Mouse (Mus musculus): ENCODE results near the gene Syn3. TPM values are rescaled to one million over a fixed set of nuclear protein-coding genes. Genes with fewer than 3 reads are reported as not detected.
"Not testable (repeated sequence)": the region's sequence is repeated elsewhere in the genome, so short reads cannot be mapped to it uniquely, and the experiment has no call there.

Gene Syn3
- 3.2 and 4.0 TPM in 2 replicates for polyA plus RNA-seq (2015; fragmentation: Nextera tagmentation; extraction: Ambion mirVana)

DNA sequence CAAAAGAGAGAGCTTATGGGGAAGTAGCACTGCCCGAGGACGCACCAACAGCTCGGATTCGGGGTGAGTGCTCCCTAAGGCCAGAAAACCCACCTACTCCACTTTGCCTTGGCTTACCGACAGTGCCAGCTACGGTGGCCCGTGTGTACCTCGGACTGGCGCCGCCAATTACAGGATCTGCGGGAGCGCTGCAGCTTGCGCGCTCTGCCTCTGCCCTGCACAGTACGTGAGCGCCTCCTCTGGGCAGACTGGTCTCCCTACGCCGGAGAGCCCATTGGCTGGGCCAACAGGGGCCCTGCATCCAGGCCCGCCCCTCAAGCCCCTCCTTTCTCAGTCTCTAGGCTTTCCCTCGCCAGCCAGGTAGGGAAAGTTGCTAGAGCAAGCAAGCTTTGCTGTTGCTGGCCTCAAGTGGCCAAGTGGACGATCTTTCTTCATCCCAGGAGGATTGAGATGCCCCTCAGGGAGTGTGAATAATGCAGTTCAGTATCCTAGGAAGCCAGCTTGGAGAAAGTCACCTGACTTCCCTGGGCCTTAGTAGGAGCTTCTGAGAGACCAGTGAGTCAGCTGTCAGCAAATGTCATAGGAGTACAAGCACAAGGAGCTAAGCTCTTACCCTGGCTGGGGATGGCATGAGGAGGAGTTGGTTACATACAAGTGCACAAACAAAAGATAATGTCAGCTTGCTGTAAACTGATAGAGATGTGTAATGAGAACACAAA is at the start of gene Syn3:
Gene Syn3, minus strand, starts transcription at position 224 of the 719 bp plus-strand sequence.
- under 1% methylated on average over 21 of the region's 21 CpGs for WGBS

DNA sequence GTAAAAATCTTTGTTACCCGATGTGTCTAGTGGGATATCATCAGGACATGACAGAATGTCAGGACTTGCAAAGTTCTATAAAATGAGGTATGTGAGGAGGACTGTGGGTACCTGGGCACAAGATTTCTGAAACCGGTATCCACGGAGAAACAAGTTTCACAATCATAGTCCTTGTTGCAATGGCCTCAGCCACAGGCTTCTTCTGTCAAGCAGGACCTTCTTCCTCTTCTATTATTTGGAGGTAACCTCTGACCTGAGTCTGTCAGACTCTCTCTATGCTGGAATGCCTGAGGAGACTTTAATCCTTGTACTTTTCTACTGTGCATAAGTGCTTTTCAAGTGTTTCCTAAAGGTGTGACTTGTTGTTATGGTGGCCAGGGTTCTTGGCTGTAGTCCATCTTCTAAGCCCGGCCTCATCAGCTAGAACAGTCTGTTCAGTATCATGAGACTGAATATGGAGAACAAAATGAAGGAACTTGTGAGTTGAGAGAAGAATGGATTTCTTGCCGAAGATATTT is 27.7 kb upstream of the Syn3 start:
- not testable (repeated sequence) for H3K9me3 ChIP-seq (replicated peaks; ENCODE audit: control insufficient read depth, low read length); ATAC-seq (ENCODE audit: insufficient read depth, low FRiP score); H3K27ac ChIP-seq (ENCODE audit: low read length); H3K4me2 ChIP-seq (ENCODE audit: low read depth, low read length); H3K4me3 ChIP-seq (replicated peaks; ENCODE audit: low read length); H3K4me1 ChIP-seq (ENCODE audit: control insufficient read depth, insufficient read depth, low read length); H3K36me3 ChIP-seq (ENCODE audit: control insufficient read depth, insufficient read depth, low read length); H3K27me3 ChIP-seq (ENCODE audit: control insufficient read depth, insufficient read depth, low read length); H3K9ac ChIP-seq (ENCODE audit: low read length)
- whole genome bisulfite sequencing, result 75% methylated on average over 2 of the region's 5 CpGs

More for the DNA sequence above, at the start of gene Syn3:
- Histone ChIP-seq H3K4me2 (ENCODE audit: low read depth, low read length) (peak within 1 kb of the TSS; percentile 57), H3K9ac (ENCODE audit: low read length) (peak within 1 kb of the TSS; percentile 70), H3K27me3 (ENCODE audit: control insufficient read depth, insufficient read depth, low read length) (no peaks in the 10 kb centered on the region), H3K4me3 (replicated peaks; ENCODE audit: low read length) (peak within 1 kb of the TSS; percentile 57), H3K36me3 (ENCODE audit: control insufficient read depth, insufficient read depth, low read length) (no peaks in the 10 kb centered on the region), H3K27ac (ENCODE audit: low read length) (peak within 1 kb of the TSS; percentile 55), H3K9me3 (replicated peaks; ENCODE audit: control insufficient read depth, low read length) (no peaks in the 10 kb centered on the region), H3K4me1 (ENCODE audit: control insufficient read depth, insufficient read depth, low read length) (peaks cover 8% of the 10 kb centered on the region)
- peak; percentile 97 for ATAC-seq (ENCODE audit: insufficient read depth, low FRiP score)

DNA sequence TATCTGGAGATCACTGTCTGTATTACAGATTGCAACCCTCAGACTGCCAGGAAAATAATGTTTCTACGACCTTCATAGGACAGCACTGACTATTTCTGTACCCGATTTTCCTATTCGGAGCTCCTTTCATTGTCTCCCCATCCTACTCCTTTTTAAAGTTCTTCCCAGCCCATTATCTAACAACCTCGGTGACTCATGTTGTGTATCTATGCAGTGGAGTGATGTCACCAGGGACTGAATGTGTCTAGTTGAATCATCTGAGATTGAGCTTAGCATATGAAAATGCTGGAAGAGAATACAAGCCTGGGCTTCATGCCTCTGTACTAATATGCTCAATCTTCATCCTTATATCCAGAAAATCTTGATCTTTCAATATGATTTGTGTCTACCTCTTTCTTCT is 15.1 kb upstream of the Syn3 start:
- no peak overlapping the region for H3K4me3 ChIP-seq (replicated peaks; ENCODE audit: low read length)
- H3K4me2 ChIP-seq (ENCODE audit: low read depth, low read length), result no peak overlapping the region
- no peak overlapping the region for H3K27ac ChIP-seq (ENCODE audit: low read length)
- H3K9me3 ChIP-seq (replicated peaks; ENCODE audit: control insufficient read depth, low read length), result no peaks in the 10 kb centered on the region
- H3K36me3 ChIP-seq (ENCODE audit: control insufficient read depth, insufficient read depth, low read length), result no peaks in the 10 kb centered on the region
- no peaks in the 10 kb centered on the region for H3K27me3 ChIP-seq (ENCODE audit: control insufficient read depth, insufficient read depth, low read length)
- ATAC-seq (ENCODE audit: insufficient read depth, low FRiP score), result no peak
- WGBS, result 77% methylated on average over 4 of the region's 4 CpGs
- no peaks in the 10 kb centered on the region for H3K4me1 ChIP-seq (ENCODE audit: control insufficient read depth, insufficient read depth, low read length)
- no peak overlapping the region for H3K9ac ChIP-seq (ENCODE audit: low read length)

DNA sequence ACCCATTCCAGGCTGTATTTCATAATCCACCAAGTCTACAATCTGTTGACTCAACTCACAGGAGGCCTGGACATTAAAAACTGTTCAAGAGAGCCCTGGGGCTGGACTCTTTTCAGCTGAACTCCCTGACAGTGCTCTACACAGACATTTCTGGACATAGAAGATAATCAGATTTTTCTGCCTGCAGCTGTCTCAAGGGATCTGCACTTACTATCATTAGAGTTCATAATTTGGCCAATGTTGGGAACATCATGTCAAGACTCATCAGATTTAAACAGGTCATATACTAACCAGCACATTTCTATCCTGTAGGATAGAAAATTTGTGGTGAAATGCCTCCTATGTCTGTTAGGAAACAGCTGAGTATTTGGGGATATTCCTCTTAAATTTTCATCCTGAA is 12.2 kb upstream of the Syn3 start:
- H3K27me3 ChIP-seq (ENCODE audit: control insufficient read depth, insufficient read depth, low read length), result no peaks in the 10 kb centered on the region
- H3K9me3 ChIP-seq (replicated peaks; ENCODE audit: control insufficient read depth, low read length), result no peaks in the 10 kb centered on the region
- H3K4me2 ChIP-seq (ENCODE audit: low read depth, low read length), result no peak overlapping the region
- H3K9ac ChIP-seq (ENCODE audit: low read length), result no peak overlapping the region
- no peaks in the 10 kb centered on the region for H3K4me1 ChIP-seq (ENCODE audit: control insufficient read depth, insufficient read depth, low read length)
- no peak overlapping the region for H3K27ac ChIP-seq (ENCODE audit: low read length)
- H3K4me3 ChIP-seq (replicated peaks; ENCODE audit: low read length), result no peak overlapping the region
- no peak for ATAC-seq (ENCODE audit: insufficient read depth, low FRiP score)
- H3K36me3 ChIP-seq (ENCODE audit: control insufficient read depth, insufficient read depth, low read length), result no peaks in the 10 kb centered on the region

DNA sequence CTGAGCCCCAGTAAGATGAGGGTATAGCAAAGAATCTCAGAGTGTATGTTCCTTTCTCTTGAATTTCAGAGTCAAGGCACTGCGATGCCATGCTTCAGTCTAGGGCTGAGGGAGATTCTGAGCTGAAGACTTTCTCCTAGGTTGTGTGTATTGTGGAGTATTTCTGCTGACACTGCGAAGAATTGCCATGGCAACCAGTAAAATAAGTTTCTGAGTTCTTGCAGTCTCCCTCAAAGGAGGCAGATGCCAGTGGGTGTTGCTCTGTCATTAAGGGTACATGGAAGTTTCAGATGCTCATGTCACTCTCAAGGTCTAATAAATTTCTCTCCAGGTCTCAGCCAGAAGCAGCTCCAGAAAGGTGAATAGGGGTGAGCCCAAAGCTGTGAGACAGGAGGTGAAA is 3.4 kb upstream of the Syn3 start:
- no peak overlapping the region for H3K4me2 ChIP-seq (ENCODE audit: low read depth, low read length)
- H3K9me3 ChIP-seq (replicated peaks; ENCODE audit: control insufficient read depth, low read length), result no peaks in the 10 kb centered on the region
- H3K9ac ChIP-seq (ENCODE audit: low read length), result no peak overlapping the region
- no peak overlapping the region for H3K27ac ChIP-seq (ENCODE audit: low read length)
- ATAC-seq (ENCODE audit: insufficient read depth, low FRiP score), result no peak
- H3K4me3 ChIP-seq (replicated peaks; ENCODE audit: low read length), result no peak overlapping the region
- H3K27me3 ChIP-seq (ENCODE audit: control insufficient read depth, insufficient read depth, low read length), result no peaks in the 10 kb centered on the region
- no peaks in the 10 kb centered on the region for H3K36me3 ChIP-seq (ENCODE audit: control insufficient read depth, insufficient read depth, low read length)
- WGBS, result 75% methylated on average over 2 of the region's 2 CpGs
- H3K4me1 ChIP-seq (ENCODE audit: control insufficient read depth, insufficient read depth, low read length), result peaks cover 8% of the 10 kb centered on the region

DNA sequence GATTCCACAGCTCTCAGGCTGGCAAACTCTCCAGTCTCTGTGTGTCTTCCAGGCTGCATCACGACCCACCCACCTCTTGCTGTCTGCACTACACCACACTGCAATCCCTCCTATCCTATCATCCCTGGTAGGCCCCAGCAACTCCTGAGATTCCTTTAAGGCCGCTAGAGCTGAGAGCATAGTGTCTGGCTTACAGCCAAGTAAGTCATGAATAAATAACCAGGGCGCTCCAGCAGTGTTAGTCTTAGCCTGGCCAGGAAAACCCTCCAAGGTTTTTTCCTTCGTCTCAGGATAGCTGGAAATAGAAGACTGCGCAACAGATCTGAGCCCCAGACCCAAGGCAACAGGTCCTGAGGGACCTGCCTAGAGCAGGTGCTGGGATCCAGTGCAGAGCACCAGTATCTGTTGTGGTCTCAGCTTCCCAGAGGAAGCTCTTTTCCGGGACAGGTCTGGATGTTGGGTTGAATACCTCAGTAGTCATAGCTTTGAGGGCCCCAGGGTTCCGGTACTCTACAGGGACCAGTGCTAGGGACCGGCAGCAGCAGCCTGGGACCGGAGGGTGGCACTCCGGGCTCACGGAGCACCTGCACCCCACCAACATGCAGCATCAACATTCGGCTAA is 534 bp downstream of the Syn3 start:
- H3K27me3 ChIP-seq (ENCODE audit: control insufficient read depth, insufficient read depth, low read length), result no peaks in the 10 kb centered on the region
- no peaks in the 10 kb centered on the region for H3K36me3 ChIP-seq (ENCODE audit: control insufficient read depth, insufficient read depth, low read length)
- WGBS, result 3% methylated on average over 12 of the region's 12 CpGs
- peak; percentile 79 for ATAC-seq (ENCODE audit: insufficient read depth, low FRiP score)
- H3K9me3 ChIP-seq (replicated peaks; ENCODE audit: control insufficient read depth, low read length), result no peaks in the 10 kb centered on the region
- peak overlapping the region; percentile 57 for H3K4me2 ChIP-seq (ENCODE audit: low read depth, low read length)
- peak overlapping the region; percentile 70 for H3K9ac ChIP-seq (ENCODE audit: low read length)
- H3K27ac ChIP-seq (ENCODE audit: low read length), result peak overlapping the region; percentile 55
- H3K4me3 ChIP-seq (replicated peaks; ENCODE audit: low read length), result peak overlapping the region; percentile 57
- peaks cover 8% of the 10 kb centered on the region for H3K4me1 ChIP-seq (ENCODE audit: control insufficient read depth, insufficient read depth, low read length)

DNA sequence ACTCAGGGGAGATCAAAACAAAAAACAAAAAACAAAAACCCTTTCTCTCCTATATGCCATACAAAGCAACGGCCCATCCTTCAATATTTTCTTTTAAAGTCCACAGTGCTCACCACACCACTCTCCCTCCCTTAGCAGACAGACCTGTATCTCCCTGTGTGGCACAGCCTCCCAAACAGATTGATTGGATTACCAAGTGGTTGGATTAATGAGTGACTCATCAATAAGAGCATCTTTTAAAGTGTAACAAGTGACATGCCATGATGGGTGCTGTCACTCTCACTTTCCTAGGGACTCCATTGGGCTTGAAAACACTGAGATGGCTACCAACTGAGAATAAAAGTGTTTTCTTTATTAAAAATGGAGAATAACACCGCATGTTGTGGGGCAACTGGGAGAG is 2.8 kb downstream of the Syn3 start:
- Histone ChIP-seq H3K27ac (ENCODE audit: low read length) (no peak overlapping the region), H3K4me1 (ENCODE audit: control insufficient read depth, insufficient read depth, low read length) (peaks cover 8% of the 10 kb centered on the region), H3K27me3 (ENCODE audit: control insufficient read depth, insufficient read depth, low read length) (no peaks in the 10 kb centered on the region), H3K36me3 (ENCODE audit: control insufficient read depth, insufficient read depth, low read length) (no peaks in the 10 kb centered on the region), H3K4me2 (ENCODE audit: low read depth, low read length) (no peak overlapping the region), H3K9me3 (replicated peaks; ENCODE audit: control insufficient read depth, low read length) (no peaks in the 10 kb centered on the region), H3K9ac (ENCODE audit: low read length) (no peak overlapping the region), H3K4me3 (replicated peaks; ENCODE audit: low read length) (no peak overlapping the region)
- ATAC-seq (ENCODE audit: insufficient read depth, low FRiP score), result no peak
- 89% methylated on average over 2 of the region's 2 CpGs for WGBS

DNA sequence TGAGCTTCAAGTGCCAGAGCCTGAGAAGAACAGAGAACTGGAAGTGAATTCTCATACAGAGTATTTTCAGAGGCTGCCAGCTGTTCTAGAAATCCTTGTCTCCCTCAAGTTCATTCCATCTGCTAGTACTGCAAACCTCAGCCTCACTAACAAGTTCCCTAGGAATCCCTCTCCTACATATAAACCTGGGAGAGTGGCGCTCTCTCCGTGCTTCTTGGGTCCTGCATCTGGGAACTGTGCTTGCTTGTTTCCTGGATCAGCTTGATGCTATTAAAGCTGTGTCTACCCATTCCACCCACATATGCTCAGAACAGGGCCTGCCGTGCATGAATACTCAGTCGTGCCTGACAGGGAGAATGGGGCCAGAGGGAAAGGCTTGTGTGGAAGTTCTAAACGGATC is 5.6 kb downstream of the Syn3 start:
- H3K4me1 ChIP-seq (ENCODE audit: control insufficient read depth, insufficient read depth, low read length), result peaks cover 8% of the 10 kb centered on the region
- H3K27ac ChIP-seq (ENCODE audit: low read length), result no peak overlapping the region
- no peak overlapping the region for H3K4me3 ChIP-seq (replicated peaks; ENCODE audit: low read length)
- 80% methylated on average over 5 of the region's 5 CpGs for WGBS
- H3K36me3 ChIP-seq (ENCODE audit: control insufficient read depth, insufficient read depth, low read length), result no peaks in the 10 kb centered on the region
- H3K9ac ChIP-seq (ENCODE audit: low read length), result no peak overlapping the region
- no peaks in the 10 kb centered on the region for H3K9me3 ChIP-seq (replicated peaks; ENCODE audit: control insufficient read depth, low read length)
- no peak for ATAC-seq (ENCODE audit: insufficient read depth, low FRiP score)
- no peaks in the 10 kb centered on the region for H3K27me3 ChIP-seq (ENCODE audit: control insufficient read depth, insufficient read depth, low read length)
- H3K4me2 ChIP-seq (ENCODE audit: low read depth, low read length), result no peak overlapping the region

DNA sequence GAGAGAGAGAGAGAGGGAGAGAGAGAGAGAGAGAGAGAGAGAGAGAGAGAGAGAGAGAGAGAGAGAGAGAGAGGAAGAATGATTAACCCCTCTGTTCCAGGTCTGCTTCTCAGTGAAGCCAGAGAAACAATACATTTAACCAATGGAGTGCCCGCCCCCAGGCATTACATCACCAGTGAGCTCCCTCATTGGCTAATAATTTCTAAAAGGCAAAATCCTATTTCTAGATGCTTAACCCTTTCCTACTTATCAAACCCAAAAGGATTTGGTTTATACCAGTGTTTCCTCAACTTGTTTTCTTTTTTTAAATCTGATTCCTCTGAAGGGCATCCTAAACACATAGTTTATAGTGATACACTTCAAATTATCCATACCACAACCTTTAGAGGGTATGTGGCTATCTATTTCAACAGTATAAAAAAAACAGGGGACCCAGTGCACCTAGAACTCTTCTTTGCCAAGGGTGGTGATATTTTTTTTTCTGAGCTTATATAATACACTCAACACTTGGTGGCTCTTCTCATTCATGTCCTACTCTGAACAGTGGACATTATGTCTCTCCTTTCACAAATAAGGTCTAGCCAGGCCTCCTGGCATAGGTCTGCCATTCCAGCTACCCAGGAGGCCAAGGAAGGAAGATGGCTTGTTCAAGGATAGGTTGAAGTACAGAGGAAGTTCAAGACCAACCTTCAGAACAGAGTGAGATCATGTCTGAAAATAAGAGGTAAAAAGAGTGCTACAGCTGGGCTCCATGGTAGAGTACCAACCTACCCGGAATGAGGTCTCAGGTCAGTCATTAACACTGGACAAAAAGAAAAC is 6.4 kb downstream of the Syn3 start:
- WGBS, result 37% methylated on average over 2 of the region's 2 CpGs
- H3K36me3 ChIP-seq (ENCODE audit: control insufficient read depth, insufficient read depth, low read length), result no peaks in the 10 kb centered on the region
- H3K9ac ChIP-seq (ENCODE audit: low read length), result no peak overlapping the region
- ATAC-seq (ENCODE audit: insufficient read depth, low FRiP score), result no peak
- H3K27ac ChIP-seq (ENCODE audit: low read length), result no peak overlapping the region
- peaks cover under 1% of the 10 kb centered on the region; the same call in 1 of the 2 replicates for H3K4me1 ChIP-seq (ENCODE audit: control insufficient read depth, insufficient read depth, low read length)
- no peak overlapping the region for H3K4me3 ChIP-seq (replicated peaks; ENCODE audit: low read length)
- H3K9me3 ChIP-seq (replicated peaks; ENCODE audit: control insufficient read depth, low read length), result no peaks in the 10 kb centered on the region
- no peak overlapping the region for H3K4me2 ChIP-seq (ENCODE audit: low read depth, low read length)
- no peaks in the 10 kb centered on the region for H3K27me3 ChIP-seq (ENCODE audit: control insufficient read depth, insufficient read depth, low read length)

Measured in stomach, embryonic 16.5 days (tissue).